Mouse (Mus musculus): Measurements from ENCODE around the gene Ccdc13. TPM values are rescaled to one million over a fixed set of nuclear protein-coding genes. Genes with fewer than 3 reads are reported as not detected.

The Ccdc13 gene
- polyA plus RNA-seq (2015; fragmentation: Nextera tagmentation; extraction: Ambion mirVana): 2.8 and 4.2 TPM in 2 replicates

GRCm38 (mm10) chr9:121838829-121839621, at the start of gene Ccdc13:
Ccdc13 (minus strand) TSS chr9:121839461.
- WGBS: 2% methylated on average over 61 of the region's 61 CpGs
- H3K9ac ChIP-seq (replicated peaks; ENCODE audit: low read depth, low read length): peak within 1 kb of the TSS; percentile 54
- H3K27me3 ChIP-seq (replicated peaks; ENCODE audit: control insufficient read depth, insufficient read depth, low read length): no peaks in the 10 kb centered on the region
- H3K36me3 ChIP-seq (ENCODE audit: control insufficient read depth, insufficient read depth): no peaks in the 10 kb centered on the region
- peak within 1 kb of the TSS; percentile 48 for H3K4me3 ChIP-seq (replicated peaks; ENCODE audit: low read length)
- no peaks in the 10 kb centered on the region for H3K9me3 ChIP-seq (ENCODE audit: control insufficient read depth, low read length)
- peak; percentile 94 for ATAC-seq
- peak within 1 kb of the TSS; percentile 48 for H3K4me2 ChIP-seq (ENCODE audit: low read length)
- peaks cover 7% of the 10 kb centered on the region for H3K4me1 ChIP-seq (replicated peaks; ENCODE audit: control insufficient read depth, insufficient read depth, low read length)
- no peak within 1 kb of the TSS for H3K27ac ChIP-seq (ENCODE audit: low read length)

- Histone ChIP-seq H3K9ac (replicated peaks; ENCODE audit: low read depth, low read length) (no peak overlapping the region), H3K36me3 (ENCODE audit: control insufficient read depth, insufficient read depth) (no peaks in the 10 kb centered on the region), H3K4me3 (replicated peaks; ENCODE audit: low read length) (no peak overlapping the region), H3K4me1 (replicated peaks; ENCODE audit: control insufficient read depth, insufficient read depth, low read length) (no peaks in the 10 kb centered on the region), H3K9me3 (ENCODE audit: control insufficient read depth, low read length) (no peaks in the 10 kb centered on the region), H3K27ac (ENCODE audit: low read length) (no peak overlapping the region), H3K27me3 (replicated peaks; ENCODE audit: control insufficient read depth, insufficient read depth, low read length) (no peaks in the 10 kb centered on the region), H3K4me2 (ENCODE audit: low read length) (no peak overlapping the region)
- 78% methylated on average over 7 of the region's 7 CpGs for WGBS
- no peak for ATAC-seq
These were observed 42.8 kb upstream of the Ccdc13 start for GRCm38 (mm10) chr9:121882015-121882457.

GRCm38 (mm10) chr9:121881301-121881700, 42.0 kb upstream of the Ccdc13 start:
- no peaks in the 10 kb centered on the region for H3K27me3 ChIP-seq (replicated peaks; ENCODE audit: control insufficient read depth, insufficient read depth, low read length)
- H3K27ac ChIP-seq (ENCODE audit: low read length): no peak overlapping the region
- H3K36me3 ChIP-seq (ENCODE audit: control insufficient read depth, insufficient read depth): no peaks in the 10 kb centered on the region
- H3K4me3 ChIP-seq (replicated peaks; ENCODE audit: low read length): no peak overlapping the region
- H3K9ac ChIP-seq (replicated peaks; ENCODE audit: low read depth, low read length): no peak overlapping the region
- WGBS: 78% methylated on average over 6 of the region's 6 CpGs
- H3K9me3 ChIP-seq (ENCODE audit: control insufficient read depth, low read length): no peaks in the 10 kb centered on the region
- H3K4me1 ChIP-seq (replicated peaks; ENCODE audit: control insufficient read depth, insufficient read depth, low read length): no peaks in the 10 kb centered on the region
- ATAC-seq: no peak
- H3K4me2 ChIP-seq (ENCODE audit: low read length): no peak overlapping the region

GRCm38 (mm10) chr9:121880840-121881239, 41.6 kb upstream of the Ccdc13 start:
- no peaks in the 10 kb centered on the region for H3K4me1 ChIP-seq (replicated peaks; ENCODE audit: control insufficient read depth, insufficient read depth, low read length)
- ATAC-seq: no peak
- WGBS: 28% methylated on average over 14 of the region's 14 CpGs
- H3K9me3 ChIP-seq (ENCODE audit: control insufficient read depth, low read length): no peaks in the 10 kb centered on the region
- H3K36me3 ChIP-seq (ENCODE audit: control insufficient read depth, insufficient read depth): no peaks in the 10 kb centered on the region
- H3K9ac ChIP-seq (replicated peaks; ENCODE audit: low read depth, low read length): no peak overlapping the region
- no peaks in the 10 kb centered on the region for H3K27me3 ChIP-seq (replicated peaks; ENCODE audit: control insufficient read depth, insufficient read depth, low read length)
- H3K4me3 ChIP-seq (replicated peaks; ENCODE audit: low read length): no peak overlapping the region
- H3K27ac ChIP-seq (ENCODE audit: low read length): no peak overlapping the region
- 0 out of 2 replicates have a peak overlapping the region, but pooled peaks have one; percentile 6 for H3K4me2 ChIP-seq (ENCODE audit: low read length)

GRCm38 (mm10) chr9:121877052-121877740, 37.9 kb upstream of the Ccdc13 start:
- Histone ChIP-seq H3K27me3 (replicated peaks; ENCODE audit: control insufficient read depth, insufficient read depth, low read length) (no peaks in the 10 kb centered on the region), H3K36me3 (ENCODE audit: control insufficient read depth, insufficient read depth) (no peaks in the 10 kb centered on the region), H3K27ac (ENCODE audit: low read length) (no peak overlapping the region), H3K4me2 (ENCODE audit: low read length) (no peak overlapping the region), H3K9me3 (ENCODE audit: control insufficient read depth, low read length) (no peaks in the 10 kb centered on the region), H3K4me1 (replicated peaks; ENCODE audit: control insufficient read depth, insufficient read depth, low read length) (no peaks in the 10 kb centered on the region), H3K4me3 (replicated peaks; ENCODE audit: low read length) (no peak overlapping the region), H3K9ac (replicated peaks; ENCODE audit: low read depth, low read length) (no peak overlapping the region; the same call in 1 of the 2 replicates)
- no peak for ATAC-seq
- 10% methylated on average over 3 of the region's 3 CpGs for WGBS

GRCm38 (mm10) chr9:121873578-121873977, 34.3 kb upstream of the Ccdc13 start:
- no peaks in the 10 kb centered on the region for H3K36me3 ChIP-seq (ENCODE audit: control insufficient read depth, insufficient read depth)
- H3K4me3 ChIP-seq (replicated peaks; ENCODE audit: low read length): no peak overlapping the region
- H3K9ac ChIP-seq (replicated peaks; ENCODE audit: low read depth, low read length): no peak overlapping the region
- H3K9me3 ChIP-seq (ENCODE audit: control insufficient read depth, low read length): no peaks in the 10 kb centered on the region
- H3K27me3 ChIP-seq (replicated peaks; ENCODE audit: control insufficient read depth, insufficient read depth, low read length): no peaks in the 10 kb centered on the region
- H3K4me2 ChIP-seq (ENCODE audit: low read length): no peak overlapping the region
- no peaks in the 10 kb centered on the region for H3K4me1 ChIP-seq (replicated peaks; ENCODE audit: control insufficient read depth, insufficient read depth, low read length)
- no peak overlapping the region for H3K27ac ChIP-seq (ENCODE audit: low read length)
- ATAC-seq: no peak

- Histone ChIP-seq H3K27ac (ENCODE audit: low read length) (no peak overlapping the region), H3K9me3 (ENCODE audit: control insufficient read depth, low read length) (no peaks in the 10 kb centered on the region), H3K4me3 (replicated peaks; ENCODE audit: low read length) (no peak overlapping the region), H3K9ac (replicated peaks; ENCODE audit: low read depth, low read length) (no peak overlapping the region), H3K4me2 (ENCODE audit: low read length) (no peak overlapping the region), H3K27me3 (replicated peaks; ENCODE audit: control insufficient read depth, insufficient read depth, low read length) (no peaks in the 10 kb centered on the region), H3K4me1 (replicated peaks; ENCODE audit: control insufficient read depth, insufficient read depth, low read length) (no peaks in the 10 kb centered on the region), H3K36me3 (ENCODE audit: control insufficient read depth, insufficient read depth) (no peaks in the 10 kb centered on the region)
- WGBS: 75% methylated on average over 2 of the region's 2 CpGs
- ATAC-seq: no peak
These were observed 32.9 kb upstream of the Ccdc13 start for GRCm38 (mm10) chr9:121872062-121872683.

- no peak overlapping the region for H3K4me2 ChIP-seq (ENCODE audit: low read length)
- no peaks in the 10 kb centered on the region for H3K27me3 ChIP-seq (replicated peaks; ENCODE audit: control insufficient read depth, insufficient read depth, low read length)
- H3K4me1 ChIP-seq (replicated peaks; ENCODE audit: control insufficient read depth, insufficient read depth, low read length): no peaks in the 10 kb centered on the region
- H3K4me3 ChIP-seq (replicated peaks; ENCODE audit: low read length): no peak overlapping the region
- no peak overlapping the region for H3K9ac ChIP-seq (replicated peaks; ENCODE audit: low read depth, low read length)
- no peaks in the 10 kb centered on the region for H3K36me3 ChIP-seq (ENCODE audit: control insufficient read depth, insufficient read depth)
- 45% methylated on average over 4 of the region's 4 CpGs for WGBS
- H3K27ac ChIP-seq (ENCODE audit: low read length): no peak overlapping the region
- H3K9me3 ChIP-seq (ENCODE audit: control insufficient read depth, low read length): no peaks in the 10 kb centered on the region
- no peak for ATAC-seq
These were observed 30.8 kb upstream of the Ccdc13 start for GRCm38 (mm10) chr9:121869973-121870515.

GRCm38 (mm10) chr9:121869432-121869831, 30.2 kb upstream of the Ccdc13 start:
- no peaks in the 10 kb centered on the region for H3K36me3 ChIP-seq (ENCODE audit: control insufficient read depth, insufficient read depth)
- WGBS: 94% methylated on average over 5 of the region's 5 CpGs
- no peaks in the 10 kb centered on the region for H3K9me3 ChIP-seq (ENCODE audit: control insufficient read depth, low read length)
- no peak overlapping the region for H3K9ac ChIP-seq (replicated peaks; ENCODE audit: low read depth, low read length)
- no peaks in the 10 kb centered on the region for H3K4me1 ChIP-seq (replicated peaks; ENCODE audit: control insufficient read depth, insufficient read depth, low read length)
- H3K4me3 ChIP-seq (replicated peaks; ENCODE audit: low read length): no peak overlapping the region
- no peak overlapping the region for H3K4me2 ChIP-seq (ENCODE audit: low read length)
- no peak overlapping the region for H3K27ac ChIP-seq (ENCODE audit: low read length)
- no peak for ATAC-seq
- H3K27me3 ChIP-seq (replicated peaks; ENCODE audit: control insufficient read depth, insufficient read depth, low read length): no peaks in the 10 kb centered on the region
